Mouse (Mus musculus) limb, embryonic 11.5 days (tissue): ENCODE data around the gene Ccdc97. TPM values are rescaled to one million over a fixed set of nuclear protein-coding genes. Genes with fewer than 3 reads are reported as not detected.
"Not testable (repeated sequence)": the region's sequence is repeated elsewhere in the genome, so short reads cannot be mapped to it uniquely, and the experiment has no call there.

Experiments
- ATAC-seq: fragments of 200-750 bp; cut with Nextera tagmentation; 2 replicates; pipeline ENCODE4 v1.8.0; 2017; ENCODE audit warnings: low read depth; ENCODE audit not compliant: insufficient number of reproducible peaks, low FRiP score, low TSS enrichment
- DNase-seq: peaks from one replicate; pipeline ENCODE4 v3.0.0-alpha.2; 2015; ENCODE audit warnings: low spot score
- H3K27ac ChIP-seq: fragments of 300-500 bp; sonication (generic); replicated peaks from 2 replicates; pipeline ENCODE4 v1.5.1; 2014; ENCODE audit warnings: low read depth, mild to moderate bottlenecking, low read length
- H3K27me3 ChIP-seq: fragments of 300-500 bp; sonication (generic); 2 replicates; pipeline ENCODE4 v1.6.1; 2014; ENCODE audit warnings: mild to moderate bottlenecking, low read length, mixed read lengths; ENCODE audit not compliant: control insufficient read depth, insufficient read depth
- H3K36me3 ChIP-seq: fragments of 300-500 bp; sonication (generic); 2 replicates; pipeline ENCODE4 v1.6.1; 2014; ENCODE audit warnings: mild to moderate bottlenecking, low read length, moderate library complexity, mixed read lengths; ENCODE audit not compliant: control insufficient read depth, insufficient read depth
- H3K4me1 ChIP-seq: fragments of 300-500 bp; sonication (generic); 2 replicates; pipeline ENCODE4 v1.6.1; 2014; ENCODE audit warnings: low read length, mixed read lengths; ENCODE audit not compliant: control insufficient read depth, insufficient read depth
- H3K4me2 ChIP-seq: fragments of 300-500 bp; sonication (generic); 2 replicates; pipeline ENCODE4 v1.6.1; 2014; ENCODE audit warnings: low read depth, mild to moderate bottlenecking, moderate library complexity; ENCODE audit not compliant: severe bottlenecking
- H3K4me3 ChIP-seq: fragments of 300-500 bp; sonication (generic); 2 replicates; pipeline ENCODE4 v1.5.1; 2014; ENCODE audit warnings: low read depth, low read length
- H3K9ac ChIP-seq: fragments of 300-500 bp; sonication (generic); 2 replicates; pipeline ENCODE4 v1.6.1; 2014; ENCODE audit warnings: mild to moderate bottlenecking, low read length
- H3K9me3 ChIP-seq: fragments of 300-500 bp; sonication (generic); 2 replicates; pipeline ENCODE4 v1.6.1; 2016; ENCODE audit warnings: low read length; ENCODE audit not compliant: control insufficient read depth
- WGBS: fragments of 180-500 bp; shearing (Covaris S2); extraction: QIAGEN DNeasy Blood & Tissue Kit; methylation state at CpG from one replicate; pipeline ENCODE4 v1.1.7; 2014; 5-methylcytosine and 5-hydroxymethylcytosine counted together
- polyA plus RNA-seq: library from polyadenylated mRNA; unstranded; fragments of >200 nt; fragmentation: Nextera tagmentation; extraction: Ambion mirVana; gene quantifications from 2 replicates; pipeline ENCODE4 v1.2.1, GENCODE M21; 2014

The Ccdc97 gene
- polyA plus RNA-seq, 1 experiment from 2014 or later: 33.1 TPM

DNA sequence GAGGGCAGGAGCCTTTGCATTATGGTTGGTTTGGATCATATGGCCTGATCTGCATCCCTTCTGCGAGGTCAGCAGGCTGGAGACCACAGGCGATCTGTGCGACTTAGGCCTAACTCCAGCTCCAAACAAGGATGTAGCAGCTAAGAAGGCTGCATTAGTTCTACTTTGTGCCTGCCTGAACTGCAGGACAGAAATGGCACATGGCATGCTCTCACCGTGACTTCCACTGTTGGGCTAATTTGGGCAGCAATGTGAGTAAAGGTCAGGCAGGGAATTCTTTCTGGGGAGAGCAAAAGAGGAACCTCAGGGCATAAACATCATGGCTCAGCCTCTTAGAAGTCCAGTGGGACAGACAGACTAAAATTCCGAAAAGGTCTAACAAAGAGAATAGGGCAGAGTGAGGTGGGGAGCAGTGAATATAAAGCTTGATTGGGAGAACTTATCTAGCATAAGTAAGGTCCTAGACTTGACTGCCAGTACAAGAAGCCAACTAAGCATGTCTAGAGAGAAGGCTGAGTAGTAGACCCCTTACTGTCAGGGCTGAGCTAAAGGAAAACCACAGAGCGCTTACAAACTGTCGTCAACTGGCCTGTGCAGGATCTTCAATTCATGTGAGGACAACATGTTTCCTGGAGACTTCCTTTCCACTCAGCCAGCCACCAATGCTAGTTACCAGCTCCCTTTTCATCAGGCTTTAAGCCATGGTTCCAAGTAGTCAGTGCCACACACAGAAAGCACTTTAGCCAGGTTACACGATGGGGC lies 12.6 kb upstream of the Ccdc97 start:
- peaks cover 46% of the 10 kb centered on the region for H3K36me3 ChIP-seq

DNA sequence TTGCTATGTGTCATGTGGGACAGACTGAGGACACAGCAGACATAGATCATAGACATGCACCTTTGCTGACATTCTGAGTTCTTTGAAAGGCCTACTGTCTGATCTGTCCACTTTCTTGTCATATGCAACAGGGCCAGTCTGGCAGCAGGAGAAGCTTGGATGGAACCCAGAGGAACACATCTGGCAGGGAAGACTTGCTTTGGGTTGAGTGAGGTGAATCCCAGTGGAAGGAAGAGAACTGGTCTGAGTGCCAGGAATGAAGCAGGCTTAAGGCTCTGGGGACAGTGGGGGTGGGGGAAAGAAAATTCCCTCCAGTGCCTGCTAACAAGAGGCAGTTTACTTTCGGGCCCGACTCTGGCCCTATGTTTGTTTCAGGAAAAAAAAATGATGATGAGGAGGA lies 11.0 kb upstream of the Ccdc97 start:
- ATAC-seq (no peak), DNase-seq (no peak)
- Histone ChIP-seq H3K9ac (no peak overlapping the region), H3K27ac (no peak overlapping the region), H3K4me3 (no peak overlapping the region), H3K9me3 (no peaks in the 10 kb centered on the region), H3K4me1 (no peaks in the 10 kb centered on the region), H3K27me3 (no peaks in the 10 kb centered on the region), H3K4me2 (no peak overlapping the region), H3K36me3 (peaks cover 55% of the 10 kb centered on the region)
- 95% methylated on average over 2 of the region's 2 CpGs for WGBS

More for the DNA sequence above, 12.6 kb upstream of the Ccdc97 start:
- WGBS: 89% methylated on average over 8 of the region's 8 CpGs
- H3K4me2 ChIP-seq: no peak overlapping the region
- H3K27me3 ChIP-seq: no peaks in the 10 kb centered on the region
- no peak overlapping the region for H3K27ac ChIP-seq
- H3K9ac ChIP-seq: no peak overlapping the region
- no peaks in the 10 kb centered on the region for H3K9me3 ChIP-seq
- DNase-seq (no peak), ATAC-seq (no peak)
- H3K4me3 ChIP-seq: no peak overlapping the region
- no peaks in the 10 kb centered on the region for H3K4me1 ChIP-seq

DNA sequence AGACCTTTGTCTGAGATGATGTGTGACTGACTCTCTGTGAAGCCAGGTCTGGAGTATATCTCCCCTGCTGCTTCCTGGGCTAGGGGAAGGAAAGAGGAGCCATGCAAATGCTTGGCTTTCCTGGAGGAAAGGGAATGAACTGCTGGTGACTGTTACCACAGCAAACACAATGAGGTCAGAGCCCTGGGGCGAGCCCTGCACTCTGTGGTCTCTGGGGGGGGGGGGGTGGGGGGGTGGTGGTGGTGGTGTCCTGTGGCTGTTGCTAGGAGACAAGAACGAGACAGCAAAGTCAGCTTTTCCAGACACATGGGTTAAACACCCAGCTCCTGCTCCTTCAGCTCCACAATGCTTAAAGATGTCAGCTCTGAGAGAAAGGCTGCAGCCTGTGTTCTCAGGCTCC lies 10.5 kb upstream of the Ccdc97 start:
- Histone ChIP-seq H3K27me3 (no peaks in the 10 kb centered on the region), H3K4me2 (no peak overlapping the region)

DNA sequence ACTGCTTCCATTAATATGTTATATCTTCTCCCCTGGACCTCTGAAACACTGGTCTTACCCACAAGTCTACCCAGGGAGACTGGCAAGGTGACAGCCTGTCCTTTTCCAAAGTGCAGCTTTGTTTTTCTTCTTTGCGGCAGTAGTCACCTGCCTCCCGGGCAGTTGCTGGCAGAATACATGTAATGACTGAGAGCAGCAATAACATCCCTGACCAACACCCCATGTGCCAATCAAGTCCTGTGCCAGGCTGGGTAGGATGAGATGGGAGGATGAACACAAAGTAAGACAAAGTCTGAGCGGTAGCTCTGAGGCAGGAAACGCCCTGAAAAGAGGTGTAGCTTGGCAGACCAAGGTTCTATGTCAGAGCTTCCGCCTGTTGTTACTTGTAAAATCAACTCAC lies 8.9 kb upstream of the Ccdc97 start:
- no peaks in the 10 kb centered on the region for H3K4me1 ChIP-seq
- no peak overlapping the region for H3K9ac ChIP-seq
- DNase-seq (no peak), ATAC-seq (no peak)
- no peak overlapping the region for H3K4me3 ChIP-seq
- no peaks in the 10 kb centered on the region for H3K9me3 ChIP-seq
- no peak overlapping the region for H3K27ac ChIP-seq
- no peaks in the 10 kb centered on the region for H3K27me3 ChIP-seq
- no peak overlapping the region for H3K4me2 ChIP-seq
- 93% methylated on average over 5 of the region's 5 CpGs for WGBS
- H3K36me3 ChIP-seq: peaks cover 54% of the 10 kb centered on the region

More for the DNA sequence above, 10.5 kb upstream of the Ccdc97 start:
- Histone ChIP-seq H3K27ac (no peak overlapping the region), H3K4me1 (no peaks in the 10 kb centered on the region), H3K4me3 (no peak overlapping the region), H3K9me3 (no peaks in the 10 kb centered on the region), H3K9ac (no peak overlapping the region), H3K36me3 (peaks cover 56% of the 10 kb centered on the region)
- ATAC-seq: no peak
- 59% methylated on average over 2 of the region's 2 CpGs for WGBS
- DNase-seq: no peak

DNA sequence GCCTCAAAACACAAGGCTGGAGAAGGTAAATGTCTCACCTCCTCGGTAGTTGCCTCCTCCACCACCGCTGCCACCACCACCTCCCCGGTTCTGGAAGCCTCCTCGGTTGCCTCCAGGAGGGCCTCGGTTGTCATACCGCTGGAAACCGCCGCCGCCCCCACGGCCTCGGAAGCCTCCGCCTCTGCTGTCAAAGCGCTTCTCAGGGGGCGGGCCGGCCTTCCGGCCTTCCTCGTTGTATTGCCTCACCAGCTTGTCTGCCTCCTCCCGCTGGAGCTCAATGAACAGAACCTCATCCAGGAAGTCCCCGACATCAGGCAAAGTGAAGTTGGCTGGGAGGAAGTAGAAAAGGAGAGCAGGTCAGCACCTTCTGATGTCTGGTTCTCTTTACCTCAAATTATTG lies 7.0 kb upstream of the Ccdc97 start:
- DNase-seq (no peak), ATAC-seq (no peak)
- H3K4me3 ChIP-seq: no peak overlapping the region
- H3K4me2 ChIP-seq: no peak overlapping the region
- peaks cover 57% of the 10 kb centered on the region for H3K36me3 ChIP-seq
- H3K9me3 ChIP-seq: no peaks in the 10 kb centered on the region
- no peak overlapping the region for H3K27ac ChIP-seq
- H3K9ac ChIP-seq: no peak overlapping the region
- no peaks in the 10 kb centered on the region for H3K4me1 ChIP-seq
- H3K27me3 ChIP-seq: no peaks in the 10 kb centered on the region
- 85% methylated on average over 19 of the region's 19 CpGs for WGBS

DNA sequence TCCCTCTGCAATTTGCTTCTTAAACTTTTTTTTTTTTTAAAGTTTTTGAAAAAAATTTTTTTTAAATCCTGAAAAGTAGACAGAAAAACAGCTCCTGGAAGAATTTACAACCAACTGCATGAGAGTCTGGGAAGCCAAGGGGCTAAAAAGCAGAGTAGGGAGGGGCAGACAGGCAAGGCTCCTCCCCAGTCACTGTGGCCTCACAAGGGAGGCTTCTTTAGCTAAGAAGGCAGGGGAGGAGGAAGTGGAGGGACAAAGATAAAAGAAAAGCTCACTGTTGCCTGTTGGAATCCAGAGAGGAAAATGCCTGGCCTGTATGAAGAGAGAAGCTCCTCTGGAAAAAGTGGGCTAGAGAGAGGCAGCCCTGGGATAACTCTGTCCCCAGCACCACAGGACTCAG lies 2.9 kb upstream of the Ccdc97 start:
- not testable (repeated sequence) for DNase-seq, H3K9ac ChIP-seq, H3K4me1 ChIP-seq, H3K27ac ChIP-seq, H3K9me3 ChIP-seq, H3K4me2 ChIP-seq, H3K27me3 ChIP-seq, H3K4me3 ChIP-seq, ATAC-seq
- peaks cover 43% of the 10 kb centered on the region for H3K36me3 ChIP-seq

DNA sequence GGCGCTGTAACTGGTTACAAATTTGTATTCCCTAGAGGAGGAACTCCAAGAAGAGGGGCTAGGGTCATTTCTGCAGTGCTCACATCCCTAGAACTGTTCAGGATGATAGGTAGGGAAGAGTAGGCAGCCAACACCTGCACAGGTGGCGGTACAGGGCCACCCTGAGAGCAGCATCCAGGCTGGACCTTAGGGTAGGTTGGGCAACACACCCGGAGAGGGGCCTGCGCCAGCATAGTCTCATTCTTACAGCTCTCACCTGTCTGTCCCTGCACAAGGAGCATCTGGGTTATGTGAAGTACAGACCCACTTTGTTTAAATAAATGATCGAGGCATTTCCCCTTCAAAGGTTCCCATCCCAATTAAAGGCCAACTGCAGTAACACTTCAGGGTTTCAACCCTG lies 1.9 kb upstream of the Ccdc97 start:
- Histone ChIP-seq H3K9me3 (no peaks in the 10 kb centered on the region), H3K4me3 (no peak overlapping the region), H3K4me2 (no peak overlapping the region), H3K9ac (no peak overlapping the region), H3K36me3 (peaks cover 38% of the 10 kb centered on the region), H3K27me3 (no peaks in the 10 kb centered on the region), H3K27ac (no peak overlapping the region), H3K4me1 (0 out of 2 replicates have a peak, but pooled peaks cover 3% of the 10 kb centered on the region)
- WGBS: 87% methylated on average over 5 of the region's 5 CpGs
- DNase-seq: no peak
- ATAC-seq: no peak

DNA sequence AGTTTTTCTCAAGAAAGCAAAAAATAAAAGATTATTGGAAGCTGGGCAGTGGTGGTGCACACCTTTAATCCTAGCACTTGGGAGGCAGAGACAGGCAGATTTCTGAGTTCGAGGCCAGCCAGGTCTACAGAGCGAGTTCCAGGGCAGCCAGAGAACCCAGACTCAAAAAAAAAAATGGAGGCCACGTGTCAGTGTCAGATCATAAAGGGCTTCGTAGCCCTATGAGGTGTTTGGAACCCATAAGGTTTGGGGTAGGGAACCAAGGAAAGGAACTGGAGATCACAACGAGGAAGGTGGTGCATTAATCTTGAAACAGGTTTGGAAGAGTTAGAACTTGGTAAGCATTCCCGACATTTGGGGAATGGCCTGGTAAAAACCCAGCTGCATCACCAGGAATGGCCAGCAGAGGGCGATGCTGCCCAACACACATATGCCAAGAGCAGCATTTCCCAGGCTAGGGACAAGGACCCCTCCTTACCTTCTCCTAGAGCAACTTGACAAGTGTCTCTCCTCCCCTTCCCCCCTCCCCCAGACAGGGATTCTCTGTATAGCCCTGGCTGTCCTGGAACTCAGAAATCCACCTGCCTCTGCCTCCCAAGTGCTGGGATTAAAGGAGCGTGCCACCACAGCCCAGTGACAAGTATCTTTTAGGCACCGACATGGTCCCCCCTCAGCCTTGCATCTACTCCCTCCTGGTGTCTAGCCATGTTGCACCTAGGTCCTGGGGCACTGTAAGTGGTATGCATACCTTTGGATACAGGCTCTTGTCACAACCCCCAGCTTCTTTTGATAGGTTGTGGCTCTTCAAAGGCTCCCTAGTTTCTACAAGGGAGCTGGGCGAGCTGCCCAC lies 1.1 kb upstream of the Ccdc97 start:
- 0 out of 2 replicates have a peak, but pooled peaks have one; percentile 31 for ATAC-seq
- Histone ChIP-seq H3K4me2 (no peak overlapping the region), H3K27ac (no peak overlapping the region), H3K9me3 (no peaks in the 10 kb centered on the region), H3K27me3 (no peaks in the 10 kb centered on the region), H3K9ac (no peak overlapping the region), H3K4me3 (no peak overlapping the region), H3K36me3 (peaks cover 37% of the 10 kb centered on the region), H3K4me1 (0 out of 2 replicates have a peak, but pooled peaks cover 3% of the 10 kb centered on the region)
- 61% methylated on average over 10 of the region's 10 CpGs for WGBS
- DNase-seq: peak; percentile 91
